Mouse (Mus musculus) erythroblast, embryonic 14.5 days (primary cell): ENCODE measurements around the gene Taf11.

ENCODE experiments used
- GATA1 ChIP-seq: IDR thresholded peaks from 2 replicates; pipeline ENCODE4 v1.6.1; 2012; ENCODE audit warnings: low read length, inconsistent platforms, mixed read lengths
- TAL1 ChIP-seq: IDR thresholded peaks from 3 replicates; pipeline ENCODE4 v1.6.1; 2012; ENCODE audit warnings: low read length, inconsistent platforms, mixed read lengths

GRCm38 (mm10) chr17:27859131-27859530 lies 50.5 kb downstream of the Taf11 start:
- no peak for TF ChIP-seq GATA1
- peak; percentile 27; the same call in 1 of the 3 replicates for TF ChIP-seq TAL1
